8 mouse cellular contexts compared by ENCODE assay signal in the genomic region with DNA sequence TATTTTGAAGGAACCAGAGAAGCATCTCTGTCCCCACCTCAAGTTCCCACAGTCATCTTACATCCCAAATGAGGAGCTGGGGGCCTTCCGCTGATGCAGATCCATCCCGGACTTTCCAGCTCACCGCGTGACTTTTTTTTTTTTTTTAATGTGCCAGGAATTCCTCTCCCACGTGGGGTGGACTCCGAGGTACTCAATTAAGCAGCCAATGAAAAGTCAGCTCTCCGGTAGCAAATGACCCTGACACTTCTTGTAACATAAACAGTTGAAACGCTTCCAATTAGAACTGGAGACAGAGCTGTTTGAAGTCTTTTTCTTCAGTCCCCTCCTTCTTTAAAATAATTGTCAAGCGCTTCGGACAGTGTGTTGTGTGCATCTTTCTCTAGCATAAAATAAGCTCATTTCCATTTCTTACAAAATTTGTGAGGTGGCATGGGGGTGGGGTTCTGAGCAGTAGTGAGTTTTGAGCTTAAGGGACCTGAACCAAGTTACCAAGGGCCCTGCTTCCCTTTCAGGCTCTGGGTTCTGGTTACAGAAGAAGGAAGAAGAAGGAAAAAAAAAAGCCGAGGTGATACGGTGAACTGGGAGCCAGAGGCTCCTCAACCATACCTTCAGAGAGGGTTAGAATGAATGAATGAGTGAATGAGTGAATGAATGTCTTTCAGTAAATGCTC. TPM values are rescaled to one million over a fixed set of nuclear protein-coding genes. Genes with fewer than 3 reads are reported as not detected.
DNase-seq lines count a peak whose midpoint lies in the region; TF ChIP-seq lines count a peak whose summit lies in the region.

No protein-coding gene starts in this region.

- TF ChIP-seq POLR2A in lung, adult 2 months (IDR thresholded peaks at IDR 0.05; ENCODE audit: borderline replicate concordance, extremely low read depth, low read depth, low read length): no peak
- no peak for TF ChIP-seq POLR2A in small intestine, adult 2 months (IDR thresholded peaks at IDR 0.05; ENCODE audit: low read depth, low read length)

- H3K27ac ChIP-seq in small intestine, adult 2 months (ENCODE audit: insufficient read depth, low read depth, low read length): peak overlapping the region; percentile 45; the same call in 1 of the 2 replicates

- 6% methylated on average over 12 of the region's 12 CpGs for WGBS in lung, adult 2 months
- WGBS in small intestine, adult 2 months: 3% methylated on average over 12 of the region's 12 CpGs

- peak; percentile 37 for DNase-seq in cerebellum, adult 11 months
- no peak for DNase-seq in cerebellum, adult 8-10 months
- peak; percentile 66 for DNase-seq in brain, embryonic 18.5 days (ENCODE audit: low read depth, low spot score)
- DNase-seq in heart, adult 18-20 months: peak; percentile 80
- DNase-seq in kidney, adult 11 months: peak; percentile 93
- peak; percentile 69 for DNase-seq in lung, adult 2 months
- DNase-seq in thymus, postnatal 14 days: no peak

- H3K27me3 ChIP-seq in small intestine, adult 2 months (ENCODE audit: control insufficient read depth, insufficient read depth, low read length): no peaks in the 10 kb centered on the region

- no peak for TF ChIP-seq CTCF in lung, adult 2 months (IDR thresholded peaks at IDR 0.05; ENCODE audit: insufficient read depth, low read length)
- TF ChIP-seq CTCF in small intestine, adult 2 months (IDR thresholded peaks at IDR 0.05; ENCODE audit: extremely low read depth, insufficient read length, insufficient replicate concordance, low read depth, low read length): no peak

- peaks cover 18% of the 10 kb centered on the region for H3K4me1 ChIP-seq in lung, adult 2 months (ENCODE audit: control insufficient read depth, insufficient read depth, low read length)
- H3K4me1 ChIP-seq in small intestine, adult 2 months (ENCODE audit: control insufficient read depth, insufficient read depth, insufficient read length, low read length): peaks cover 38% of the 10 kb centered on the region

- H3K36me3 ChIP-seq in small intestine, adult 2 months (ENCODE audit: control insufficient read depth, insufficient read depth, low read length): no peaks in the 10 kb centered on the region

- H3K4me3 ChIP-seq in lung, adult 2 months (replicated peaks; ENCODE audit: extremely low read depth, low read depth, low read length): no peak overlapping the region
- no peak overlapping the region for H3K4me3 ChIP-seq in small intestine, adult 2 months (ENCODE audit: low read depth, low read length)

RNA-seq across cellular contexts. Expression of a gene that starts 3.5 kb away (rescaled TPM):
- total RNA-seq in heart, adult 18-20 months (2021): 10 to 100 TPM; 15.2 to 21.9 TPM
- 55.1 and 59.1 TPM in 2 replicates for polyA plus RNA-seq in lung, adult 2 months (2012; rRNA removed)
- 37.4 and 136 TPM in 2 replicates for polyA plus RNA-seq in small intestine, adult 2 months (2012; rRNA removed)

Comparison
In these comparisons a context has a peak if more than half of its experiments do, and no peak if none do; other contexts are left out.
1. DNase-seq: peak in cerebellum, adult 11 months (single experiment), brain, embryonic 18.5 days (single experiment), heart, adult 18-20 months (2 of 2), kidney, adult 11 months (single experiment) and lung, adult 2 months (single experiment); none in cerebellum, adult 8-10 months (single experiment) and thymus, postnatal 14 days (single experiment).